Mouse (Mus musculus) testis, adult 2 months (tissue): ENCODE results near the gene Gpt2. TPM values are rescaled to one million over a fixed set of nuclear protein-coding genes. Genes with fewer than 3 reads are reported as not detected.

Experiments used
- H3K27ac ChIP-seq: fragments of 200-500 bp; 2 replicates; pipeline ENCODE4 v1.5.1; 2012; ENCODE audit warnings: low read depth, low read length; ENCODE audit not compliant: control insufficient read depth, insufficient read depth
- H3K27me3 ChIP-seq: fragments of 200-500 bp; 2 replicates; pipeline ENCODE4 v1.6.1; 2012; ENCODE audit warnings: mild to moderate bottlenecking, low read length, moderate library complexity; ENCODE audit not compliant: control insufficient read depth, insufficient read depth
- H3K36me3 ChIP-seq: fragments of 200-500 bp; 2 replicates; pipeline ENCODE4 v1.6.1; 2012; ENCODE audit warnings: mild to moderate bottlenecking, low read length; ENCODE audit not compliant: control insufficient read depth, insufficient read depth
- H3K4me1 ChIP-seq: fragments of 200-500 bp; 2 replicates; pipeline ENCODE4 v1.6.1; 2012; ENCODE audit warnings: low read length; ENCODE audit not compliant: control insufficient read depth, insufficient read depth
- H3K4me3 ChIP-seq: fragments of 200-500 bp; 2 replicates; pipeline ENCODE4 v1.5.1; 2012; ENCODE audit warnings: low read depth, mild to moderate bottlenecking, low read length, moderate library complexity, mixed read lengths; ENCODE audit not compliant: control insufficient read depth
- CTCF ChIP-seq: fragments of 200-500 bp; IDR thresholded peaks from 2 replicates; pipeline ENCODE4 v1.5.1; 2012; ENCODE audit warnings: low read depth, mild to moderate bottlenecking, inconsistent platforms, low read length, moderate library complexity; ENCODE audit not compliant: control insufficient read depth, insufficient read depth, insufficient replicate concordance
- POLR2A ChIP-seq: fragments of 200-500 bp; IDR thresholded peaks from 2 replicates; pipeline ENCODE4 v1.6.1; 2012; ENCODE audit warnings: low read depth, mild to moderate bottlenecking, inconsistent platforms, low read length, moderate library complexity; ENCODE audit not compliant: control insufficient read depth
- polyA plus RNA-seq: library from polyadenylated mRNA; depleted of rRNA; stranded (reverse); fragments of >200 nt; gene quantifications from 2 replicates; pipeline ENCODE4 v1.2.3, GENCODE M21; 2012; rRNA removed

Gene Gpt2
- polyA plus RNA-seq, 1 experiment, result 15.6 TPM

GRCm38 (mm10) chr8:85563336-85563735, 71.0 kb downstream of the Gpt2 start:
- Histone ChIP-seq H3K36me3 (no peaks in the 10 kb centered on the region), H3K4me3 (no peak overlapping the region), H3K27me3 (no peaks in the 10 kb centered on the region), H3K4me1 (no peaks in the 10 kb centered on the region), H3K27ac (no peak overlapping the region)
- no peak for TF ChIP-seq CTCF
- TF ChIP-seq POLR2A, result no peak

GRCm38 (mm10) chr8:85565186-85565585, 72.8 kb downstream of the Gpt2 start:
- Histone ChIP-seq H3K36me3 (no peaks in the 10 kb centered on the region), H3K4me1 (no peaks in the 10 kb centered on the region), H3K27ac (no peak overlapping the region), H3K4me3 (no peak overlapping the region), H3K27me3 (no peaks in the 10 kb centered on the region)
- no peak for TF ChIP-seq CTCF
- TF ChIP-seq POLR2A, result no peak

- no peak overlapping the region for H3K27ac ChIP-seq
- H3K4me3 ChIP-seq, result no peak overlapping the region
- no peaks in the 10 kb centered on the region for H3K27me3 ChIP-seq
- TF ChIP-seq POLR2A (no peak), CTCF (no peak)
- H3K4me1 ChIP-seq, result no peaks in the 10 kb centered on the region
- no peaks in the 10 kb centered on the region for H3K36me3 ChIP-seq
Observed at GRCm38 (mm10) chr8:85567801-85568200, 75.4 kb downstream of the Gpt2 start.

GRCm38 (mm10) chr8:85570466-85570865, 78.1 kb downstream of the Gpt2 start:
- TF ChIP-seq CTCF, result no peak
- no peak for TF ChIP-seq POLR2A
- Histone ChIP-seq H3K27ac (no peak overlapping the region), H3K36me3 (no peaks in the 10 kb centered on the region)

GRCm38 (mm10) chr8:85573972-85574496, 81.7 kb downstream of the Gpt2 start:
- Histone ChIP-seq H3K4me3 (no peak overlapping the region), H3K27ac (no peak overlapping the region), H3K4me1 (no peaks in the 10 kb centered on the region), H3K36me3 (no peaks in the 10 kb centered on the region), H3K27me3 (no peaks in the 10 kb centered on the region)
- TF ChIP-seq CTCF, result no peak
- TF ChIP-seq POLR2A, result no peak

More at GRCm38 (mm10) chr8:85570466-85570865, 78.1 kb downstream of the Gpt2 start:
- Histone ChIP-seq H3K4me1 (no peaks in the 10 kb centered on the region), H3K27me3 (no peaks in the 10 kb centered on the region), H3K4me3 (no peak overlapping the region)

Other genes starting within 250 kb of the Gpt2 start
- 15.6 and 18.0 TPM in 2 replicates for gene Orc6, start 192.9 kb upstream of the Gpt2 start, polyA plus RNA-seq
- gene Vps35, start 192.8 kb upstream of the Gpt2 start, polyA plus RNA-seq, result 19.8 and 23.9 TPM in 2 replicates
- 1.3 and 1.5 TPM in 2 replicates for gene Mylk3, start 106.2 kb upstream of the Gpt2 start, polyA plus RNA-seq
- 10.3 and 12.4 TPM in 2 replicates for gene 4921524J17Rik, start 59.7 kb upstream of the Gpt2 start, polyA plus RNA-seq
- gene Dnaja2, start 62.8 kb downstream of the Gpt2 start, polyA plus RNA-seq, result 21.6 and 29.2 TPM in 2 replicates
- 0.87 and 1.4 TPM in 2 replicates for gene Neto2, start 208.3 kb downstream of the Gpt2 start, polyA plus RNA-seq